Mouse (Mus musculus): Measurements from ENCODE around the gene Klhl8. TPM values are rescaled to one million over a fixed set of nuclear protein-coding genes. Genes with fewer than 3 reads are reported as not detected.
"Not testable (repeated sequence)": the region's sequence is repeated elsewhere in the genome, so short reads cannot be mapped to it uniquely, and the experiment has no call there.

Gene Klhl8
- total RNA-seq (2021): 10 to 100 TPM; 46.0 to 46.4 TPM

- intact Hi-C loops (cut with DNase I): no loop called here
Measured at GRCm38 (mm10) chr5:103910748-103911409, at the start of gene Klhl8. TSS of gene Klhl8 (minus strand) at chr5:103911259.

GRCm38 (mm10) chr5:103954638-103955037 is 43.6 kb upstream of the Klhl8 start:
- DNase-seq: peak; percentile 36
- intact Hi-C loops (cut with DNase I): no loop called here

More at GRCm38 (mm10) chr5:103910748-103911409, at the start of gene Klhl8:
- DNase-seq: peak; percentile 88

GRCm38 (mm10) chr5:103953135-103954083 is 42.4 kb upstream of the Klhl8 start:
- DNase-seq: peak; percentile 61
- intact Hi-C loops (cut with DNase I): no loop called here

- DNase-seq; intact Hi-C loops (cut with DNase I): not testable (repeated sequence)
Measured at GRCm38 (mm10) chr5:103950138-103950537, 39.1 kb upstream of the Klhl8 start.

- intact Hi-C loops (cut with DNase I): no loop called here
- DNase-seq: no peak
Measured at GRCm38 (mm10) chr5:103943183-103943582, 32.1 kb upstream of the Klhl8 start.

- intact Hi-C loops (cut with DNase I): no loop called here
- no peak for DNase-seq
Measured at GRCm38 (mm10) chr5:103939856-103940255, 28.8 kb upstream of the Klhl8 start.

GRCm38 (mm10) chr5:103939350-103939652 is 28.2 kb upstream of the Klhl8 start:
- intact Hi-C loops (cut with DNase I): no loop called here
- no peak for DNase-seq

GRCm38 (mm10) chr5:103938547-103939349 is 27.7 kb upstream of the Klhl8 start:
- intact Hi-C loops (cut with DNase I): no loop called here
- DNase-seq: peak; percentile 79

- intact Hi-C loops (cut with DNase I): no loop called here
- DNase-seq: peak; percentile 59
Measured at GRCm38 (mm10) chr5:103936906-103937589, 26.0 kb upstream of the Klhl8 start.

GRCm38 (mm10) chr5:103931924-103932323 is 20.9 kb upstream of the Klhl8 start:
- intact Hi-C loops (cut with DNase I); DNase-seq: not testable (repeated sequence)

GRCm38 (mm10) chr5:103930511-103930910 is 19.5 kb upstream of the Klhl8 start:
- no peak for DNase-seq
- intact Hi-C loops (cut with DNase I): no loop called here

GRCm38 (mm10) chr5:103928196-103928550 is 17.1 kb upstream of the Klhl8 start:
- intact Hi-C loops (cut with DNase I): loop anchor here (5.0 to 10.0 kb wide), 2 partner anchors 71 to 583 kb away; no protein-coding TSS in a partner anchor
- DNase-seq: no peak

- intact Hi-C loops (cut with DNase I): loop anchor here (5.0 to 10.0 kb wide), 2 partner anchors 70 to 583 kb away; no protein-coding TSS in a partner anchor
- peak; percentile 92 for DNase-seq
Measured at GRCm38 (mm10) chr5:103927429-103928195, 16.6 kb upstream of the Klhl8 start.

- intact Hi-C loops (cut with DNase I): loop anchor here (5.0 to 10.0 kb wide), 2 partner anchors 69 to 582 kb away; no protein-coding TSS in a partner anchor
Measured at GRCm38 (mm10) chr5:103926398-103926797, 15.3 kb upstream of the Klhl8 start.

GRCm38 (mm10) chr5:103923755-103924154 is 12.7 kb upstream of the Klhl8 start:
- DNase-seq: no peak
- intact Hi-C loops (cut with DNase I): loop anchor here (10.0 kb wide), 1 partner anchor 579 kb away; no protein-coding TSS in a partner anchor

More at GRCm38 (mm10) chr5:103926398-103926797, 15.3 kb upstream of the Klhl8 start:
- DNase-seq: no peak

GRCm38 (mm10) chr5:103923101-103923500 is 12.0 kb upstream of the Klhl8 start:
- intact Hi-C loops (cut with DNase I): loop anchor here (10.0 kb wide), 1 partner anchor 578 kb away; no protein-coding TSS in a partner anchor
- no peak for DNase-seq

GRCm38 (mm10) chr5:103922436-103922835 is 11.4 kb upstream of the Klhl8 start:
- intact Hi-C loops (cut with DNase I): loop anchor here (10.0 kb wide), 1 partner anchor 578 kb away; no protein-coding TSS in a partner anchor
- DNase-seq: no peak

GRCm38 (mm10) chr5:103919497-103919896 is 8.4 kb upstream of the Klhl8 start:
- intact Hi-C loops (cut with DNase I): no loop called here
- DNase-seq: no peak

GRCm38 (mm10) chr5:103918233-103918632 is 7.2 kb upstream of the Klhl8 start:
- intact Hi-C loops (cut with DNase I): no loop called here

More at GRCm38 (mm10) chr5:103918233-103918632, 7.2 kb upstream of the Klhl8 start:
- no peak for DNase-seq

All from left cerebral cortex, postnatal 4 days (tissue).